Mouse (Mus musculus): ENCODE data around the gene Tada3. TPM values are rescaled to one million over a fixed set of nuclear protein-coding genes. Genes with fewer than 3 reads are reported as not detected.

Gene Tada3
- polyA plus RNA-seq (2015; fragmentation: Nextera tagmentation; extraction: Ambion mirVana), result 19.7 and 23.5 TPM in 2 replicates

DNA sequence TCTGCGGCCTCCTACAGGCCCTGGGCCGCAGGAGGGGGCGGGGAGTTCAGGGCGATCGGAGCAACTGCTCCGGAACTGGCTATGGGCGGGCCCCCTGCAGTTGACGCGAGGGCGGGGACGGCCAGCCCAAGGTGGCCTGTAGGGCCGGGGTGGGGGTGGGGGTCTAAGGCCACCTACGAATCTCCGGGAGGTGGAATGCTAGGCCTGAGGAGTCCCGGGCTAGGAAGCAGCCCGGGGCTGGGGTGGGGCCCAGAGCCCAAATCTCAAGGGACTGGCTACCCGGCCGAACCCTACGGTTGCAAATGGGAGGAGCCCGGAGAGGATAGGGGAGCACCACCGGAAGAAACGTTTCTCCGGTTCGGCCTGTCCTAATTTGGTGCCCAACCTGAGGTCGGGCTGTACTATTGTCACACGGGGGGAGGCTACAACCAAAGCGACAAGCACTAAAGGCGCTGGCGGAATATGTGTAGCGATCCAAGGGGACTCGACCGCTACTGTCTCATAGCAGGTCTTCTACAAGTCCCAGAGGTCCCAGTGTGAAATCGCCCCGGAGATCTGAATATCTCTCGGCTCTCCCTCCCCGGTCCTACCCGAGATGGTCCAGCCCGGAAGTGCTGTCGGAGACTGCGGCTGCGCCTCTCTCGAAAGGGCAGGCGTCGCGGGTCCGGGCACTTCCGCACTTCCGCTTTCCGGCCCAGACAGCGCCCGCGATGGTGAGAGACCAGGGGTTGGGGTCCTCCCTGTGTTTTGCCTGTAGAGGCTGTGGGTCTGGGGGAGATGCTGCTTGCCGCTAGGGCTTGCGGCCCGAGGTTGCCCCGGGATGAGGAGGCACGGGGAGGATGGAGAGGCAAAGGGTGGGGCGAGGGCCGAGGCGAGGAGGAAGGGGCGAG lies at the start of gene Tada3, which contains the start of gene Arpc4:
TSS of gene Tada3 (minus strand) at position 388 of the 890 bp plus-strand sequence.
TSS of gene Arpc4 (plus strand) at position 620 of the 890 bp plus-strand sequence.
- under 1% methylated on average over 61 of the region's 61 CpGs for WGBS
- H3K27ac ChIP-seq (ENCODE audit: low read depth, low read length), result peak within 1 kb of the TSS; percentile 90
- peak; percentile 96 for ATAC-seq
- peaks cover 53% of the 10 kb centered on the region for H3K36me3 ChIP-seq (ENCODE audit: control insufficient read depth, insufficient read depth)
- peak within 1 kb of the TSS; percentile 84 for H3K4me2 ChIP-seq (replicated peaks; ENCODE audit: low read depth)
- peak within 1 kb of the TSS; percentile 93 for H3K9ac ChIP-seq (ENCODE audit: low read depth, low read length)
- peak within 1 kb of the TSS; percentile 99 for H3K4me3 ChIP-seq (ENCODE audit: low read depth, low read length)
- no peaks in the 10 kb centered on the region for H3K4me1 ChIP-seq (replicated peaks; ENCODE audit: control insufficient read depth, insufficient read depth, low read length)
- no peaks in the 10 kb centered on the region for H3K9me3 ChIP-seq (ENCODE audit: control insufficient read depth)
- H3K27me3 ChIP-seq (replicated peaks; ENCODE audit: control insufficient read depth, insufficient read depth, low read length), result no peaks in the 10 kb centered on the region
- peak; percentile 48; the same call in 1 of the 2 replicates for TF ChIP-seq CTCF (IDR thresholded peaks at IDR 0.05; ENCODE audit: low read depth)

DNA sequence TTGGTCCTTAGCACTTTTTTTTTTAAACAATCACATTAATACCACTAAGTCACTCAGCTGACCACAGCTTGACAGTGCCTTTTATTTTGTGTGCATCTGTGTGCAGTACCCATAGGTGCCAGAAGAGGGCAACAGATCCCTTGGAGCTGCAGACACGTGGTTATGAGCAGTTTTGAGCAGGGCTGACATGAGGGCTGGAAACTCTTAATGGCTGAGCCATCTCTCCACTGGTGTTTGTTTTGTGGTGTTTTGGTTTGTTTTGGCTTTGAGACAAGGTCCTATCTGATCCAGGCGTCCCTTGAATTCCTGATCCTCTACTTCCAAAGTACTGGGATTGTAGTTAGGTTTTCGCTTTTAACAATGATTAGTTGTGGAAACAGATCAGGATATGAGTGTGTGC lies 49.7 kb upstream of the Tada3 start:
- H3K27ac ChIP-seq (ENCODE audit: low read depth, low read length), result no peak overlapping the region
- no peaks in the 10 kb centered on the region for H3K27me3 ChIP-seq (replicated peaks; ENCODE audit: control insufficient read depth, insufficient read depth, low read length)
- peaks cover 16% of the 10 kb centered on the region; the same call in 1 of the 2 replicates for H3K36me3 ChIP-seq (ENCODE audit: control insufficient read depth, insufficient read depth)
- no peak for ATAC-seq
- H3K9me3 ChIP-seq (ENCODE audit: control insufficient read depth), result no peaks in the 10 kb centered on the region
- H3K9ac ChIP-seq (ENCODE audit: low read depth, low read length), result no peak overlapping the region
- H3K4me2 ChIP-seq (replicated peaks; ENCODE audit: low read depth), result no peak overlapping the region
- no peaks in the 10 kb centered on the region for H3K4me1 ChIP-seq (replicated peaks; ENCODE audit: control insufficient read depth, insufficient read depth, low read length)
- 69% methylated on average over 3 of the region's 3 CpGs for WGBS
- peak; percentile 88 for TF ChIP-seq CTCF (IDR thresholded peaks at IDR 0.05; ENCODE audit: low read depth)
- no peak overlapping the region for H3K4me3 ChIP-seq (ENCODE audit: low read depth, low read length)

DNA sequence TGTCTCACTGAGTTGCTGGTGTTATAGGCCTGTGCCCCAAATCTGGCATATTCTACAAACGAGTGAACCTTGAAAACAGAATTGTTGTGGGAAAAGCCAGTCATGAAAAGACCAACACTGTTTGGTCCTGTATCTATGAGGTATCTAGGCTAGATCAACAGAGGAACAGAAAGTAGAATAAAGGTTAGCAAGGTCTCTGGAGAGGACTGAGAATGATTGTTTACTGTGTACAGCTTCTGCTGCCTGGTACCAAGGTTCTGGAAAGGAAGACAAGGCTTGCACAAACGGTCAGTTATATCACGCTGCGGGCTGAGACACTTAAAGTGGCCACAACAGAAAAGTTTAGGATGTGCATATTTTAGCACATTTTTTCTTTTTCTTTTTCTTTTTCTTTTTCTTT lies 49.0 kb upstream of the Tada3 start:
- TF ChIP-seq CTCF (IDR thresholded peaks at IDR 0.05; ENCODE audit: low read depth), result no peak
- WGBS, result 90% methylated on average over 4 of the region's 4 CpGs
- no peak overlapping the region for H3K4me3 ChIP-seq (ENCODE audit: low read depth, low read length)
- no peaks in the 10 kb centered on the region for H3K9me3 ChIP-seq (ENCODE audit: control insufficient read depth)
- H3K27ac ChIP-seq (ENCODE audit: low read depth, low read length), result no peak overlapping the region
- no peak overlapping the region for H3K4me2 ChIP-seq (replicated peaks; ENCODE audit: low read depth)
- H3K27me3 ChIP-seq (replicated peaks; ENCODE audit: control insufficient read depth, insufficient read depth, low read length), result no peaks in the 10 kb centered on the region
- H3K9ac ChIP-seq (ENCODE audit: low read depth, low read length), result no peak overlapping the region
- ATAC-seq, result no peak
- peaks cover 16% of the 10 kb centered on the region; the same call in 1 of the 2 replicates for H3K36me3 ChIP-seq (ENCODE audit: control insufficient read depth, insufficient read depth)
- no peaks in the 10 kb centered on the region for H3K4me1 ChIP-seq (replicated peaks; ENCODE audit: control insufficient read depth, insufficient read depth, low read length)

DNA sequence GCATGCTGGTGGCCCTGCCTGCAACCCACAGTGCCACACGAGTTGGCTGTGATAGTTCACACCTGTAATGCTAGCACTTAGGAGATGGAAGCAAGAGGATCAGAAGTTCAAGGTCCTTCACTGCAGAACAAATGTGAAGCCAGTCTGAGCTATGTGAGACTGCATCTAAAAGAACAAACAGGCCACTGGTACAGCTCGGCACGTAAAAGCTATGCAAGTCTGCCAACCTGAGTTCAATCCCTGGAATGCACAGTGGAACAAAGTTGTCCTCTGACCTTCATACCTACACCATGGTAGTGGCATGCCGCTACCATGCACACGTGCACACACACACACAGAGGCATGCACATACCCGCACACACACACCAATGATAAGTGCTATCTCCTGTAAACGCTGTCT lies 46.5 kb upstream of the Tada3 start:
- peak; percentile 9; the same call in 1 of the 2 replicates for ATAC-seq
- H3K4me2 ChIP-seq (replicated peaks; ENCODE audit: low read depth), result no peak overlapping the region
- no peak overlapping the region for H3K27ac ChIP-seq (ENCODE audit: low read depth, low read length)
- WGBS, result 73% methylated on average over 7 of the region's 7 CpGs
- H3K36me3 ChIP-seq (ENCODE audit: control insufficient read depth, insufficient read depth), result peaks cover 16% of the 10 kb centered on the region; the same call in 1 of the 2 replicates
- H3K9ac ChIP-seq (ENCODE audit: low read depth, low read length), result no peak overlapping the region
- no peak for TF ChIP-seq CTCF (IDR thresholded peaks at IDR 0.05; ENCODE audit: low read depth)
- H3K27me3 ChIP-seq (replicated peaks; ENCODE audit: control insufficient read depth, insufficient read depth, low read length), result no peaks in the 10 kb centered on the region
- no peaks in the 10 kb centered on the region for H3K4me1 ChIP-seq (replicated peaks; ENCODE audit: control insufficient read depth, insufficient read depth, low read length)
- H3K9me3 ChIP-seq (ENCODE audit: control insufficient read depth), result no peaks in the 10 kb centered on the region
- H3K4me3 ChIP-seq (ENCODE audit: low read depth, low read length), result no peak overlapping the region

DNA sequence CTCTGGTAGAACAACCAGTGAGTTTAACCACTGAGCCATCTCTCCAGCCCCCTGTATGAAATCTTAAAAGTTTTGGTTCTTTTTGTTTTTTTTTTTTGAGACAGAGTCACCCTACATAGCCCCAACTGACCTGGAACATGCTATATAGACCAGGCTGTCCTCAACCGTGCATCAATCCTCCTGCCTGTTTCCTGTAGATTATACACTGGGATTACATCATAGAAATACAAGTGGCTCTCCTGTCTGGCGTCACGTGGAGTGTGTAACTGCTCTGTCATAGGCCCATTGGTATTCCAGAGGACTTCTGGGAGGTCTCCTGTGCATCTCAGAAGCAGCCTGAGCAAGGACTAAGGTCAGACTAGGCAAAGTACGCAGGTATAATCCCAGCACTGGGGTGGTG lies 45.3 kb upstream of the Tada3 start:
- H3K36me3 ChIP-seq (ENCODE audit: control insufficient read depth, insufficient read depth), result peaks cover 11% of the 10 kb centered on the region; the same call in 1 of the 2 replicates
- H3K9me3 ChIP-seq (ENCODE audit: control insufficient read depth), result no peaks in the 10 kb centered on the region
- no peaks in the 10 kb centered on the region for H3K27me3 ChIP-seq (replicated peaks; ENCODE audit: control insufficient read depth, insufficient read depth, low read length)
- no peak overlapping the region for H3K4me2 ChIP-seq (replicated peaks; ENCODE audit: low read depth)
- H3K9ac ChIP-seq (ENCODE audit: low read depth, low read length), result no peak overlapping the region
- H3K4me1 ChIP-seq (replicated peaks; ENCODE audit: control insufficient read depth, insufficient read depth, low read length), result 0 out of 2 replicates have a peak, but pooled peaks cover 3% of the 10 kb centered on the region
- no peak for ATAC-seq
- H3K4me3 ChIP-seq (ENCODE audit: low read depth, low read length), result no peak overlapping the region
- no peak overlapping the region for H3K27ac ChIP-seq (ENCODE audit: low read depth, low read length)
- 65% methylated on average over 4 of the region's 4 CpGs for WGBS
- no peak for TF ChIP-seq CTCF (IDR thresholded peaks at IDR 0.05; ENCODE audit: low read depth)

DNA sequence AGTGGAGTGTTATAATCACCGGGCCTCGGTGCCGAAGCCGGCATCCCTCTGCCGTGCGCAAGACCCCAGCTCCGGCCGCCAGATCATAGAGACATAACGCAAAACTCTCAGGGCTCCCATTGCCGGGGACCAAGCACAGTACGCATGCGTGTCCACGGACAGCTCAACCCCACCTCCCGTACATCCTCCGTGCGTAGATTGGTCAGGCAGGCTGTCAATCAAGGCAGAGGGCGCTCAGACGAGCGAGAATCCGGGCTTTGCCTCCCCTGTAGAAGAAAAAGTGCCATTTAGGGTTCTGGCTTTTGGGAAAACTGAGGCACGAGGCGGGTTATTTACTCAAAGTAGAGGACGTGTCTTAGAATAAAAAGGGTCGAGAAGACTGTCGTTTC lies 41.5 kb upstream of the Tada3 start, which contains the start of gene Rpusd3:
TSS of gene Rpusd3 (minus strand) at position 142 of the 389 bp plus-strand sequence.
- WGBS, result 0% methylated on average over 25 of the region's 25 CpGs
- H3K9me3 ChIP-seq (ENCODE audit: control insufficient read depth), result no peaks in the 10 kb centered on the region
- 0 out of 2 replicates have a peak, but pooled peaks have one; percentile 1 for TF ChIP-seq CTCF (IDR thresholded peaks at IDR 0.05; ENCODE audit: low read depth)
- peak within 1 kb of the TSS; percentile 50; the same call in 1 of the 2 replicates for H3K27ac ChIP-seq (ENCODE audit: low read depth, low read length)
- H3K27me3 ChIP-seq (replicated peaks; ENCODE audit: control insufficient read depth, insufficient read depth, low read length), result no peaks in the 10 kb centered on the region
- peak within 1 kb of the TSS; percentile 89 for H3K4me2 ChIP-seq (replicated peaks; ENCODE audit: low read depth)
- peak within 1 kb of the TSS; percentile 63 for H3K4me3 ChIP-seq (ENCODE audit: low read depth, low read length)
- H3K9ac ChIP-seq (ENCODE audit: low read depth, low read length), result peak within 1 kb of the TSS; percentile 67
- peak; percentile 88 for ATAC-seq
- H3K4me1 ChIP-seq (replicated peaks; ENCODE audit: control insufficient read depth, insufficient read depth, low read length), result 0 out of 2 replicates have a peak, but pooled peaks cover 3% of the 10 kb centered on the region
- H3K36me3 ChIP-seq (ENCODE audit: control insufficient read depth, insufficient read depth), result peaks cover 11% of the 10 kb centered on the region; the same call in 1 of the 2 replicates

Data from intestine, postnatal 0 days (tissue).